Mouse (Mus musculus) heart, postnatal 0 days (tissue): ENCODE data around the gene Klk11. TPM values are rescaled to one million over a fixed set of nuclear protein-coding genes. Genes with fewer than 3 reads are reported as not detected.

Experiments used
- ATAC-seq: fragments of 200-750 bp; cut with Nextera tagmentation; 2 replicates; pipeline ENCODE4 v1.8.0; 2017; ENCODE audit warnings: low read depth, moderate number of reproducible peaks, moderate library complexity; ENCODE audit not compliant: insufficient read depth
- DNase-seq: peaks from one replicate; pipeline ENCODE4 v3.0.0-alpha.2; 2016; ENCODE audit warnings: low spot score
- H3K27ac ChIP-seq: fragments of 300-500 bp; sonication (generic); 2 replicates; pipeline ENCODE4 v1.5.1; 2014; ENCODE audit warnings: low read depth, mild to moderate bottlenecking
- H3K27me3 ChIP-seq: fragments of 300-500 bp; sonication (generic); 2 replicates; pipeline ENCODE4 v1.6.1; 2014; ENCODE audit warnings: low read length, mixed read lengths; ENCODE audit not compliant: control insufficient read depth, insufficient read depth
- H3K36me3 ChIP-seq: fragments of 300-500 bp; sonication (generic); replicated peaks from 2 replicates; pipeline ENCODE4 v1.6.1; 2014; ENCODE audit warnings: low read length, mixed read lengths; ENCODE audit not compliant: control insufficient read depth, insufficient read depth
- H3K4me1 ChIP-seq: fragments of 300-500 bp; sonication (generic); 2 replicates; pipeline ENCODE4 v1.6.1; 2014; ENCODE audit warnings: antibody characterized with exemption; ENCODE audit not compliant: control insufficient read depth, insufficient read depth
- H3K4me2 ChIP-seq: fragments of 300-500 bp; sonication (generic); 2 replicates; pipeline ENCODE4 v1.6.1; 2014; ENCODE audit warnings: low read depth, mild to moderate bottlenecking, low read length, moderate library complexity
- H3K4me3 ChIP-seq: fragments of 300-500 bp; sonication (generic); 2 replicates; pipeline ENCODE4 v1.5.1; 2014; ENCODE audit warnings: low read depth, low read length
- H3K9ac ChIP-seq: fragments of 300-500 bp; sonication (generic); replicated peaks from 2 replicates; pipeline ENCODE4 v1.6.1; 2014; ENCODE audit warnings: low read depth, low read length, mixed read lengths
- H3K9me3 ChIP-seq: fragments of 300-500 bp; sonication (generic); replicated peaks from 2 replicates; pipeline ENCODE4 v1.6.1; 2016; ENCODE audit warnings: low read length; ENCODE audit not compliant: control insufficient read depth
- CTCF ChIP-seq: IDR thresholded peaks from 2 replicates; pipeline ENCODE4 v1.5.1; 2016; ENCODE audit warnings: antibody characterized with exemption, control low read depth, low read depth
- EP300 ChIP-seq: IDR thresholded peaks from 2 replicates; pipeline ENCODE4 v1.6.1; 2016; ENCODE audit warnings: antibody characterized with exemption, low read depth
- WGBS: fragments of 180-500 bp; shearing (Covaris S2); extraction: QIAGEN DNeasy Blood & Tissue Kit; methylation state at CpG from one replicate; pipeline ENCODE4 v1.1.7; 2014; 5-methylcytosine and 5-hydroxymethylcytosine counted together
- polyA plus RNA-seq: library from polyadenylated mRNA; unstranded; fragments of >200 nt; fragmentation: Nextera tagmentation; extraction: Ambion mirVana; gene quantifications from 2 replicates; pipeline ENCODE4 v1.2.1, GENCODE M21; 2015
- total RNA-seq: library from RNA; depleted of rRNA; stranded (reverse); fragments of >200 nt; gene quantifications from 2 replicates; pipeline ENCODE4 v1.2.3, GENCODE M21; 2014; ENCODE audit warnings: low replicate concordance; rRNA removed

Gene Klk11
- total and polyA plus RNA-seq, 2 experiments from 2014 or later: not detected

DNA sequence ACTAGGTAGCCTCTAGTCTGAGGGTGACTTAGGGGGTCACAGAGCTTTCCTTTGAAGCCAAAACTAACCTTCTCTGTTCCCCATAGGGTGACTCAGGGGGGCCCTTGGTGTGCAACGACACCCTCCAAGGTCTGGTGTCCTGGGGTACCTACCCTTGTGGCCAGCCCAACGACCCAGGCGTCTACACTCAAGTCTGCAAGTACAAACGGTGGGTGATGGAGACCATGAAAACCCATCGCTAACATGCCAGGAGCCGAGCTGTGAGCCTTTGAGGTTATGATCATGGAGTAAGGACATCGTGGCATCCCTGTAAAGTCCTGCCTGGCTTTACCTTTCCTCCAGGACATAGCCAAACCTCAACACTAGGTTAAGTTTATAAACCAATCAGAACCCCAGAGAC, 40.8 kb downstream of the Klk11 start:
- Histone ChIP-seq H3K36me3 (no peaks in the 10 kb centered on the region), H3K27ac (no peak overlapping the region), H3K9me3 (no peaks in the 10 kb centered on the region), H3K4me3 (no peak overlapping the region), H3K4me1 (no peaks in the 10 kb centered on the region), H3K9ac (no peak overlapping the region), H3K27me3 (0 out of 2 replicates have a peak, but pooled peaks cover 2% of the 10 kb centered on the region), H3K4me2 (no peak overlapping the region)
- 75% methylated on average over 7 of the region's 7 CpGs for WGBS
- ATAC-seq: no peak
- DNase-seq: no peak
- TF ChIP-seq CTCF: no peak
- TF ChIP-seq EP300: no peak

- no peaks in the 10 kb centered on the region for H3K9me3 ChIP-seq
- H3K9ac ChIP-seq: no peak overlapping the region
- no peak overlapping the region for H3K27ac ChIP-seq
- H3K36me3 ChIP-seq: no peaks in the 10 kb centered on the region
- no peak for ATAC-seq
- 0 out of 2 replicates have a peak, but pooled peaks cover 2% of the 10 kb centered on the region for H3K27me3 ChIP-seq
- TF ChIP-seq EP300: no peak
- H3K4me1 ChIP-seq: no peaks in the 10 kb centered on the region
- H3K4me2 ChIP-seq: no peak overlapping the region
- H3K4me3 ChIP-seq: no peak overlapping the region
- DNase-seq: no peak
These were observed 42.3 kb downstream of the Klk11 start for GRCm38 (mm10) chr7:43816746-43817145.

GRCm38 (mm10) chr7:43821581-43821980, 47.2 kb downstream of the Klk11 start:
- Histone ChIP-seq H3K9me3 (no peaks in the 10 kb centered on the region), H3K27me3 (no peaks in the 10 kb centered on the region), H3K4me3 (no peak overlapping the region), H3K36me3 (no peaks in the 10 kb centered on the region), H3K9ac (no peak overlapping the region), H3K27ac (no peak overlapping the region), H3K4me2 (no peak overlapping the region), H3K4me1 (no peaks in the 10 kb centered on the region)
- WGBS: 70% methylated on average over 7 of the region's 7 CpGs
- DNase-seq (no peak), ATAC-seq (no peak)
- TF ChIP-seq CTCF (no peak), EP300 (no peak)

DNA sequence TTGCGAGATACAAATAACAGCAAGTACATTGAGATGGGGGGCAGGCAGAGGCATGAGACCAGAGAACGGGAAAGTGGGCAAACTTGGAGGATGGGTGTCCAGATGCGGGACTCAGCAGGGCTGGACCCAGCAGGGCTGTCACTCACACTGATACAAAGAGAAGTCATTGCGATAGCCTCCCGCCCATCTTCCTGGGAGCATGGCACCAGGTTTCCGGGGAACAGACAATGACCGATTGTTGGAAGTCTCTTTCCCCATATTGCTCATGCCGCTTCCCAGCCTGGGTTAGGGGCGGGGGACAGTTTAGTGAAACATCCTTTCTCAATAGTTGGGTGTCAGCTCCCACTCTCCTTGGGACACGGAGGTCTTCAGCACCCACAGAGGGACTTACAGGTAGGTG, 49.8 kb downstream of the Klk11 start, which contains the start of gene Klk6:
Gene Klk6, plus strand, starts transcription at position 301 of the 400 bp plus-strand sequence.
- H3K9ac ChIP-seq: no peak within 1 kb of the TSS
- H3K4me3 ChIP-seq: no peak within 1 kb of the TSS
- H3K4me2 ChIP-seq: no peak within 1 kb of the TSS
- no peak for DNase-seq
- H3K4me1 ChIP-seq: no peaks in the 10 kb centered on the region
- TF ChIP-seq EP300: no peak
- no peak for TF ChIP-seq CTCF
- no peaks in the 10 kb centered on the region for H3K9me3 ChIP-seq
- H3K27ac ChIP-seq: no peak within 1 kb of the TSS
- H3K27me3 ChIP-seq: no peaks in the 10 kb centered on the region
- ATAC-seq: no peak
- 74% methylated on average over 10 of the region's 10 CpGs for WGBS
- H3K36me3 ChIP-seq: no peaks in the 10 kb centered on the region

GRCm38 (mm10) chr7:43826056-43826455, 51.7 kb downstream of the Klk11 start:
- 77% methylated on average over 5 of the region's 5 CpGs for WGBS
- Histone ChIP-seq H3K4me1 (no peaks in the 10 kb centered on the region), H3K27me3 (no peaks in the 10 kb centered on the region), H3K27ac (no peak overlapping the region), H3K36me3 (no peaks in the 10 kb centered on the region), H3K9me3 (no peaks in the 10 kb centered on the region), H3K4me2 (no peak overlapping the region), H3K4me3 (no peak overlapping the region), H3K9ac (no peak overlapping the region)
- TF ChIP-seq EP300: no peak
- TF ChIP-seq CTCF: no peak
- ATAC-seq (no peak), DNase-seq (no peak)

DNA sequence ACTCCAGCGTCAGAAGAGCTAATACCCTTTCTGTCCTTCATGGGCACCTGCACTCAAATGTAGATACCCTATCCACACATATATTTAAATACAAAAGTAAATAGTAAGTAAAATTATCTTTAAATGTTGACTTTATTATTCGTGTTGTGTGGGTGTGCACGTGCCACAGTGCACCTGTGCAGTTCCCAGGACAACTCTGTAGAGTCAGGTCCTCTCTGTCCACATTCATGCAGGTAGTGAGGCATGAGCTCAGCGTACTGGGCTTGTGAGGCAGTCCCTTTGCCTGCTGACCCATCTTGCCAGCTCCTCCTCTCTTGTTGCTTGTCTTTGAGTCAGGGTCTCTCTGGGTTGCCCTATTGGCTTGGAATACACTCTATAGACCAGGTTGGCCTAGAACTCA, 53.3 kb downstream of the Klk11 start:
- ATAC-seq (no peak), DNase-seq (no peak)
- no peak overlapping the region for H3K27ac ChIP-seq
- no peaks in the 10 kb centered on the region for H3K27me3 ChIP-seq
- H3K4me3 ChIP-seq: no peak overlapping the region
- no peak overlapping the region for H3K4me2 ChIP-seq
- H3K9me3 ChIP-seq: no peaks in the 10 kb centered on the region
- H3K36me3 ChIP-seq: no peaks in the 10 kb centered on the region
- H3K4me1 ChIP-seq: no peaks in the 10 kb centered on the region
- 70% methylated on average over 4 of the region's 4 CpGs for WGBS
- no peak for TF ChIP-seq EP300
- TF ChIP-seq CTCF: no peak
- no peak overlapping the region for H3K9ac ChIP-seq

Other genes with a start within 250 kb of the Klk11 start
- gene Cd33, start 230.2 kb upstream of the Klk11 start, total RNA-seq: 0.15 and 2.3 TPM in 2 replicates
- gene Cd33, start 230.2 kb upstream of the Klk11 start, polyA plus RNA-seq: 0.37 and 1.4 TPM in 2 replicates
- gene Zfp658, start 212.3 kb upstream of the Klk11 start, total RNA-seq: 0.19 and 0.80 TPM in 2 replicates
- gene Zfp658, start 212.3 kb upstream of the Klk11 start, polyA plus RNA-seq: 0.57 and 0.80 TPM in 2 replicates
- gene Zfp719, start 195.0 kb upstream of the Klk11 start, total RNA-seq: 3.6 and 7.9 TPM in 2 replicates
- 3.6 and 4.0 TPM in 2 replicates for gene Zfp719, start 195.0 kb upstream of the Klk11 start, polyA plus RNA-seq
- not detected in 2 replicates for gene Zfp819, start 167.4 kb upstream of the Klk11 start, total RNA-seq
- gene Zfp819, start 167.4 kb upstream of the Klk11 start, polyA plus RNA-seq: not detected in 2 replicates
- gene Ceacam18, start 139.9 kb upstream of the Klk11 start, total RNA-seq: not detected in 2 replicates
- gene Ceacam18, start 139.9 kb upstream of the Klk11 start, polyA plus RNA-seq: not detected in 2 replicates
- not detected in 2 replicates for gene Siglece, start 114.4 kb upstream of the Klk11 start, total RNA-seq
- gene Siglece, start 114.4 kb upstream of the Klk11 start, polyA plus RNA-seq: 0.41 and 0.56 TPM in 2 replicates
- gene Ctu1, start 102.6 kb upstream of the Klk11 start, total RNA-seq: 6.3 and 7.9 TPM in 2 replicates
- gene Ctu1, start 102.6 kb upstream of the Klk11 start, polyA plus RNA-seq: 3.6 and 3.9 TPM in 2 replicates
- not detected in 2 replicates for gene Klk14, start 84.2 kb upstream of the Klk11 start, total RNA-seq
- not detected in 2 replicates for gene Klk14, start 84.2 kb upstream of the Klk11 start, polyA plus RNA-seq
- gene Klk13, start 62.0 kb upstream of the Klk11 start, total RNA-seq: not detected in 2 replicates
- gene Klk13, start 62.0 kb upstream of the Klk11 start, polyA plus RNA-seq: not detected in 2 replicates
- gene Klk12, start 5.7 kb upstream of the Klk11 start, total RNA-seq: not detected in 2 replicates
- gene Klk12, start 5.7 kb upstream of the Klk11 start, polyA plus RNA-seq: not detected in 2 replicates
- 0.31 TPM in 1 of 2 replicates, not detected in the other for gene Klk10, start 6.4 kb downstream of the Klk11 start, total RNA-seq
- gene Klk10, start 6.4 kb downstream of the Klk11 start, polyA plus RNA-seq: 0.27 and 0.52 TPM in 2 replicates
- not detected in 2 replicates for gene Klk9, start 17.3 kb downstream of the Klk11 start, total RNA-seq
- 0.08 TPM in 1 of 2 replicates, not detected in the other for gene Klk9, start 17.3 kb downstream of the Klk11 start, polyA plus RNA-seq
- 9.3 and 40.6 TPM in 2 replicates for gene Klk8, start 23.0 kb downstream of the Klk11 start, total RNA-seq
- 16.4 and 17.0 TPM in 2 replicates for gene Klk8, start 23.0 kb downstream of the Klk11 start, polyA plus RNA-seq
- gene Klk7, start 36.7 kb downstream of the Klk11 start, total RNA-seq: not detected in 2 replicates
- 0.05 TPM in 1 of 2 replicates, not detected in the other for gene Klk7, start 36.7 kb downstream of the Klk11 start, polyA plus RNA-seq
- gene Klk6, start 49.9 kb downstream of the Klk11 start, total RNA-seq: not detected in 2 replicates
- gene Klk6, start 49.9 kb downstream of the Klk11 start, polyA plus RNA-seq: not detected in 2 replicates
- not detected in 2 replicates for gene Klk5, start 67.4 kb downstream of the Klk11 start, total RNA-seq
- not detected in 2 replicates for gene Klk5, start 67.4 kb downstream of the Klk11 start, polyA plus RNA-seq
- not detected in 2 replicates for gene Klk4, start 106.6 kb downstream of the Klk11 start, total RNA-seq
- gene Klk4, start 106.6 kb downstream of the Klk11 start, polyA plus RNA-seq: not detected in 2 replicates
- not detected in 2 replicates for gene Klk15, start 159.1 kb downstream of the Klk11 start, total RNA-seq
- not detected in 2 replicates for gene Klk15, start 159.1 kb downstream of the Klk11 start, polyA plus RNA-seq
- gene Klk1b8, start 176.1 kb downstream of the Klk11 start, total RNA-seq: not detected in 2 replicates
- gene Klk1b8, start 176.1 kb downstream of the Klk11 start, polyA plus RNA-seq: not detected in 2 replicates
- gene Klk1b1, start 192.1 kb downstream of the Klk11 start, total RNA-seq: not detected in 2 replicates
- gene Klk1b1, start 192.1 kb downstream of the Klk11 start, polyA plus RNA-seq: not detected in 2 replicates
- not detected in 2 replicates for gene Klk1b9, start 201.5 kb downstream of the Klk11 start, total RNA-seq
- not detected in 2 replicates for gene Klk1b9, start 201.5 kb downstream of the Klk11 start, polyA plus RNA-seq
- not detected in 2 replicates for gene Klk1b11, start 221.3 kb downstream of the Klk11 start, total RNA-seq
- not detected in 2 replicates for gene Klk1b11, start 221.3 kb downstream of the Klk11 start, polyA plus RNA-seq
- not detected in 2 replicates for gene Klk1b26, start 237.6 kb downstream of the Klk11 start, total RNA-seq
- gene Klk1b26, start 237.6 kb downstream of the Klk11 start, polyA plus RNA-seq: not detected in 2 replicates